Mouse (Mus musculus) 416B (cell line): ENCODE measurements around the gene AW551984.
A peak's percentile ranks its signal among the peaks of the same experiment; 100 is the strongest.

Experiments used
- DNase-seq: peaks from one replicate; pipeline ENCODE4 v3.0.0; 2011; ENCODE audit warnings: low read depth

AW551984 gene

DNA sequence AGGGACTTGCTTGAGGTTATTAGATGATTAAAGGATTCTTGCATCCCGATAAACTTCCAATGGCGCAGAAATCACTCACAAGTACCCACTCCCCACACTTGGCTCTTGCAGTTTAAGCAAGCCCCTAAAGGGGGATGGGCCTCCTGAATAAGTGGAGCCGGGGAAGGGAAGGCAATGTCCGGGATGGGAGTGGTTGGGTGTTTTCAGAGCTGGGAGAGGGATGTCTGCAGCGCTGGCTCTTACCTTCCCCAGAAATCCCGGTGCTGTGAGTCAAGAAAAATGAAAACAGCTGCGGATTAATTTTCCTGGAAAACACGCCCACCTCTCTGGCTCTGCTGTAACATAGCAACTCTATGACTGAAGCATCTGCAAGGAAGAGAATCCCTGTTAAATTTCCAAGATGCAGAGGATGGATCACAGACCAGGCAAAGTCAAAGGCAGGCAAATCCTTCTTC is at the start of gene AW551984:
AW551984 (minus strand) TSS at position 405 of the 455 bp plus-strand sequence.
- DNase-seq = no peak

GRCm38 (mm10) chr9:39647382-39647781 is 43.2 kb upstream of the AW551984 start:
- DNase-seq = no peak

DNA sequence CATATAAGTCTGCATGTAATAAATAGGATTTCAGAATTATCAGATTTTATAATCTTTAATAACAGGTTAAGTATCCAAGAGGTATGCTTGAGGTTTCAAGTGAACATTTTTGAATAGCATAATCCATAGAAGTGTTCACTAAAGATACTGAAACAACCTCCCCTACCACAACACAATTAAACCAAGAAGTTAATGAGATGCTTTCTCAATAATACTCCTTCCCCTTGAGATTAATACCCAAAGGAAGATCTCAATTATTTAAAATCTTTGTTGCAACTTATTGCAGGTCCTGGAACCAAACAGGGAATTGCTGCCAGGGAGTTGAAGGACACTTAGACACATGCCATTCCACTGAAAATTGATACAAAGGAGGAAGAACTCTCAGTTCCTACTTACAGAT is 40.6 kb upstream of the AW551984 start, which contains the start of gene Olfr961:
Olfr961 (plus strand) TSS at position 301 of the 400 bp plus-strand sequence.
- no peak for DNase-seq

DNA sequence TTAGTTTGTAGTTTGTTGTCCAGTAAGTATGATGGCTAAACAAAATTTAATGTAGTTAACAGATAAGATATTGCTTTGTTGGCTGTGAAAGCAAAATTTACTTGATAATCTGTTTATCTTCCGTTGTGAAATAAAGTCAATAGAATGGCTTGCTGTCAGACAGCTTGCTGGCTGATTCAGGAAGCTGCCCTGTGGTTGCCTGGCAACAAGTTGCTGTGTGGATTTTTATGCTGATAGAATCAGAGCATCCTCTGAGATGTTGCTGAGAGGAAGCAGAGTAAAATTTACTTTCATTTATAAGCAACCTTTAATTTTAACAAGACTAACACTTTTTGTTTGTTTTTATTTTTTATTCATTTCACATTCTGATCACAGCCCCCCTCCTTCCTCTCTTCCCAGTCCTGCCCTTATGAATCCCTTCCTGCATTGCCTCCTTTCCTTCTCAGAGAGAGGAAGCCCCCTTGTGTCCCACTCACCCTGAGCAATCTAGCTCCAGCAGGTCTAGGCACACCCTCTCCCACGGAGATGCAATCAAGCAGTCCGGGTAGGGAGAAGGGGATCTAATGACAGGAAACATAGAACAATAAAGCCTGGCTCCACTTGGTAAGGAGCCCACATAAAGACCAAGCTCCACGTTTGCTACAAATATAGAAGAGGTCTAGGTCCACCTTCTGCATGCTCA is 29.9 kb upstream of the AW551984 start:
- peak; percentile 3 for DNase-seq

DNA sequence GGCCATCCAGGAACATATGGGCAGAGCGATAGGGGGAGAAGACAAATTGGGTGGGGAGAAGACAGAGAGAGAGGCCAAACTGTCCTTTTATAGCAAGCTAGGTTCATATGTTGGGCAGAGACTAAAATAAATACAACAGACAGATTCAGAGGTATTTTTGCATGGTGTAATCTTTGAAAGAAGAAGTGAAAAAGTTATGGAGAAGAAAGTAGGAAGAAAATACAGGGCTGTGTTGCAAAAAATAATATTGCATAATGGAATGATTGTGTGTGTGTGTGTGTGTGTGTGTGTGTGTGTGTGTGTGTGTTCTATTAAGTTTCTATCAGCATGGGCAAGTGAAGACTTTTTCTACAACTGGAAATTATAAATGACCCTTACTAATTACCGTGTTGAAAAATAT is 24.9 kb upstream of the AW551984 start:
- no peak for DNase-seq

GRCm38 (mm10) chr9:39624711-39625110 is 20.5 kb upstream of the AW551984 start:
- no peak for DNase-seq

DNA sequence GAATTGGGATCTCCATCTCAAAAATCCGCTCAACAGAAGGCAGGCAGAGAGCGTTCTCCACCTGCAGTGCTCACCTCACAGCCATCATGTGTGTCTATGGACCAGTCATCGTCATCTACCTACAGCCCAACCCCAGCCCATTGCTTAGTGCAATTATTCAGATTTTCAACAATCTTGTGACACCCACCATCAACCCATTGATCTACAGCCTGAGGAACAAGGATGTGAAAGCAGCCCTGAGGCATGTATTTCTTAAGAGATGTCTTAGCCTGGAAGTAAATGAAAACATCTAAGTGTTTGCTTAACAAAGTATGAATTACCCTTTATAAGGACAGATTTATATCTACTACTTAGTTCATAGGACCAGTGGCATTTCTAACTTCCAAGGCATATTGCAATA is 19.6 kb upstream of the AW551984 start:
- DNase-seq = no peak

DNA sequence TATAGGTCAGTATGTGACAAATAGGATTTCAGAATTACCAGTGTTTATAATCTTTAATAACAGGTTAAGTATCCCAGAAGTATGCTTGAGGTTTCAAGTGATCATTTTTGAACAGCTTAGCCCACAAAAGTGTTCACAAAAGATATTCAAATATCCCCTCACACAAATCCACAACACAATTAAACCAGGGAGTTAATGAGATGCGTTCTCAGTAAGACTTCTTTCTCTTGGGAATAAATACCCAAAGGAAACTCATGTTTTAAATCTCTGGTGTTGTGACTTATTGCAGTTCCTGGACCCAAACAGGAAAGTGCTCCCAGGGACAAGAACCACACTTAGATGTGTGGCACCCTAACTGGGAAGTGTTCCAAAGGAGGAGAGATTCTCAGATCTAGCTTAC is 16.9 kb upstream of the AW551984 start, which contains the start of gene Olfr960:
Olfr960 (plus strand) TSS at position 301 of the 400 bp plus-strand sequence.
- no peak for DNase-seq

DNA sequence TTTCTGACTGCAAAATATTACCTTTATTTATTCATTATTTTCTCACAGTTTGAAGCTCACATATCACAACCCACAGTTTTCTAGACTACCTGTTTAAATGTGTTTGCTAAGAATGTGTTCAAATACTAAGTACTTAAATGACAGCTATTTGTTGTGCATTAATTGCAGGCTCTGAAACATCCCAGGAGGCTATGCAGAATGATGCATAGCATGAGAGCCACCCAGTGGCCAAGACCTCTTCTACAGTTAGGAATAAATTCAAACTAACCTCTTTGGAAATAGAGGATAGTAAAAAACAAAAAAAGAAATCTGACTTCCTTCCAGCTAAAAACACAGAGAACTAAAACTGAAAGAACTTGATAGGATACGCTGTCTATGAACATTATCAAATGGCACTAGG is 7.8 kb upstream of the AW551984 start:
- DNase-seq = peak; percentile 10

DNA sequence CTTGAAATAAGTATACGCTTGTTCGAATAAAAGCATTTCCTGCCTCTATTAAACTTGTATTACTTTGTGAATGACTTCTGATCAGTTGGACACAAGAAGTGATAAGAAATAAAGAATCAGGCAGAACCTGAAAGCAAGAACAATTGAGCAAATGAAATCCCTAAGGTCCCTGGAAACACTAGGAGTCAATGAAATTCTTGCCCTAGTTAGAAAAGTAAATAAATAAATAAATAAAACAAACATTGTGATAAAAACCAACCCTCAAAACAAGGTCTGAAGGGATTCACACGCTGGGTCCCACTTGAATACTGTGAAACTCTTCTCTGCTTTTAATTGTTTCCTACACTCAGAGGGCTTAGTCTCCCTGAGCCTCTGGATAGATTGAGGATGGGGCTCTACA is 6.2 kb upstream of the AW551984 start, which contains the start of gene Olfr148:
Olfr148 (plus strand) TSS at position 301 of the 400 bp plus-strand sequence.
- no peak for DNase-seq

DNA sequence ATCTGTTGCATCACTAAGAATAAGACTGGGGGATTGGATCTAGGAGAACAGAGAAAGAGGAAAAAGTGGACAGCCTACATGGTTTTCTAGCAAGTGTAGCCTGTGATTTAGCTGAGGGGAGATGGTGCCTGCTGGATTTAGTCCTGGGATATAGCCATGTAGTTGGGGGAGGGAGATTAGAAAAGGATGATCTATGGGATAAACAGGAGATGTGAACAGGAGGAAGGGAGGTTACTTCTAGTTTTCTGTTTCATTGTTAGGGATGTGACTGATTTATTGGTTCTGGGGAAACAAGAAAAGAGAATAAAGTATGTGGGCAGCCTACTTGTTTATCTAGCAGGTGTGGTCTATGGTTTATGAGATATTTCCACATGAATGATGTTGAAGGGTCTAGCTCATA is 4.3 kb upstream of the AW551984 start:
- DNase-seq = no peak

DNA sequence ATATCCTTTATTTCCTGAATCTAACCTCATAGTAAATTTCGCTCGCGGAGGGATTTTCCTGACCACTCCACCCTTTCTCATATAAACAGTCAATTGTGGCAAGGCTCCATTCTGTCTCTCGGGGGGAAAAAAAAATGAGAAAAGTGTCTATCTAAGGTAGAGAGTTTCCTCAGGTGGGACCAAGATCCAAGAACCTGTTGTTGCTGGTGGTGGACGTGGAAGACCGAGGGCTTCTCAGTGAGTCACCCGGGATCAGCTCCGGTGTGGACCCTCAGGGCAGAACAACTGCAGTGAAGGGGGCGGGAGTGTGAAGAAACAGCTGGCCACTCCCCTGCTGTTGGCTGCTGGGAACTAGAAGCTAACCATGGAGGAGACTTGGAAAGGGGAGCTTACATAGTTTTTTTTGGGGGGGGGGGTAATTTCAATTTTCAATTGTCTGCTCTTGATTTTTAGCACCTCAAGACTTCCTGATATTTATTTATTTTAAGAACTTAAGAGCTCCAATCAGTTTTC is 814 bp downstream of the AW551984 start:
- no peak for DNase-seq

GRCm38 (mm10) chr9:39602536-39603332 is 1.5 kb downstream of the AW551984 start:
- DNase-seq = no peak

GRCm38 (mm10) chr9:39577050-39577449 is 27.2 kb downstream of the AW551984 start:
- no peak for DNase-seq

GRCm38 (mm10) chr9:39575469-39575868 is 28.7 kb downstream of the AW551984 start, which contains the start of gene Olfr959:
Gene Olfr959 (minus strand): TSS chr9:39575569.
- no peak for DNase-seq

GRCm38 (mm10) chr9:39558349-39558647 is 45.9 kb downstream of the AW551984 start:
- DNase-seq = no peak

DNA sequence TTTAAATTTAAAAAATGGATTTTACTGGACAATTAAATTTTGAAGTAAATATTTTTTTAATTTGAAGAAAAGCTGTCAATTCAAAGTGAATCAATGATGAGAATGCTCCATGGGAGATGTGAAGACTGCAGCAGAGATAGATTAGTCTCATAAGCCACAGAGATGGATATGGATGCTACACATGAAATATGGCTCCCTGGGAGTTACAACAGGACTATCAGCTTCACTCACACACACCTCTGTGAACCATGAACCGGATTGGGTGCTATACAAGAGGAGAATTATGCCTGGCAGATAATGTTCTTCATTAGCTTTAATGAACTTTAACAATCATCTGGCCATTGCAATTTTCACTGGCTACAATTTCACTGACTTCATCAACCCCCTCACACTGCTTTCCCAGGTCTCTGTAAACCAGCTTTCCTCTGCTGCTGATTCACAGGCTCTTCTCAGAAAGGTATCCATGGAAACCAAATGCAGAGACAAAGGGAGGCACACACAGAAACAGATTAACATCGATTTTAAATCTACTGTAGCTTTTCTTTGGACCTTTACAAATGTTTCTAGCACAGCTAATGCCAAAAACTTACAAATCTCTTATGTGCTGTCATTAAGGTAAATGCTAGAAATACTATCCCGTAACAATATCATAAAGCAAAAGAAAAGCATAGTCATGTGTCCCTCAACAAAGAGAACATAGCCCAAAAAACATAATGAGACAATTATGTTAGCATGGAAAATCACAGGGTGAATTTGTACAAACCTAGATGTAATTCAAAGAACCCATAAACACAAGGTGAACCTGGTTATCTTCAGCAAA is 46.5 kb downstream of the AW551984 start:
- no peak for DNase-seq

- DNase-seq = no peak
Measured at GRCm38 (mm10) chr9:39553946-39554345, 50.3 kb downstream of the AW551984 start, which contains the start of gene Olfr958. Gene Olfr958 (minus strand): TSS chr9:39554054.

GRCm38 (mm10) chr9:39550806-39551205 is 53.4 kb downstream of the AW551984 start:
- no peak for DNase-seq
